Mouse (Mus musculus) limb, embryonic 10.5 days (tissue): Measurements from ENCODE around the gene Ncam1. TPM values are rescaled to one million over a fixed set of nuclear protein-coding genes. Genes with fewer than 3 reads are reported as not detected.

Source experiments
- DNase-seq: peaks from one replicate; pipeline ENCODE4 v3.0.0-alpha.2; 2017; ENCODE audit warnings: low spot score
- H3K27ac ChIP-seq: fragments of 300-500 bp; sonication (generic); 2 replicates; pipeline ENCODE4 v1.5.1; 2016; ENCODE audit warnings: mild to moderate bottlenecking
- H3K27me3 ChIP-seq: fragments of 300-500 bp; sonication (generic); 2 replicates; pipeline ENCODE4 v1.6.1; 2016; ENCODE audit warnings: low read depth, mild to moderate bottlenecking; ENCODE audit not compliant: poor library complexity, severe bottlenecking
- H3K36me3 ChIP-seq: fragments of 300-500 bp; sonication (generic); 2 replicates; pipeline ENCODE4 v1.6.1; 2016; ENCODE audit warnings: mild to moderate bottlenecking, moderate library complexity
- H3K4me1 ChIP-seq: fragments of 300-500 bp; sonication (generic); 2 replicates; pipeline ENCODE4 v1.6.1; 2016
- H3K4me3 ChIP-seq: fragments of 300-500 bp; sonication (generic); 2 replicates; pipeline ENCODE4 v1.5.1; 2016; ENCODE audit warnings: mild to moderate bottlenecking, moderate library complexity
- H3K9me3 ChIP-seq: fragments of 300-500 bp; sonication (generic); replicated peaks from 2 replicates; pipeline ENCODE4 v1.6.1; 2016; ENCODE audit warnings: mild to moderate bottlenecking
- WGBS: fragments of 180-500 bp; shearing (Covaris S2); methylation state at CpG from one replicate; pipeline ENCODE4 v1.1.7; 2016; 5-methylcytosine and 5-hydroxymethylcytosine counted together
- polyA plus RNA-seq: library from polyadenylated mRNA; unstranded; fragments of >200 nt; fragmentation: Nextera tagmentation; extraction: Ambion mirVana; gene quantifications from 2 replicates; pipeline ENCODE4 v1.2.1, GENCODE M21; 2016

The Ncam1 gene
- polyA plus RNA-seq, 1 experiment from 2014 or later, result 27.9 TPM

- Histone ChIP-seq H3K4me3 (no peak overlapping the region), H3K36me3 (no peaks in the 10 kb centered on the region), H3K4me1 (peaks cover 14% of the 10 kb centered on the region), H3K27ac (no peak overlapping the region), H3K9me3 (no peaks in the 10 kb centered on the region), H3K27me3 (peaks cover 13% of the 10 kb centered on the region)
- 79% methylated on average over 4 of the region's 4 CpGs for WGBS
- DNase-seq, result no peak
Measured at GRCm38 (mm10) chr9:49792646-49793045, 6.1 kb downstream of the Ncam1 start.

DNA sequence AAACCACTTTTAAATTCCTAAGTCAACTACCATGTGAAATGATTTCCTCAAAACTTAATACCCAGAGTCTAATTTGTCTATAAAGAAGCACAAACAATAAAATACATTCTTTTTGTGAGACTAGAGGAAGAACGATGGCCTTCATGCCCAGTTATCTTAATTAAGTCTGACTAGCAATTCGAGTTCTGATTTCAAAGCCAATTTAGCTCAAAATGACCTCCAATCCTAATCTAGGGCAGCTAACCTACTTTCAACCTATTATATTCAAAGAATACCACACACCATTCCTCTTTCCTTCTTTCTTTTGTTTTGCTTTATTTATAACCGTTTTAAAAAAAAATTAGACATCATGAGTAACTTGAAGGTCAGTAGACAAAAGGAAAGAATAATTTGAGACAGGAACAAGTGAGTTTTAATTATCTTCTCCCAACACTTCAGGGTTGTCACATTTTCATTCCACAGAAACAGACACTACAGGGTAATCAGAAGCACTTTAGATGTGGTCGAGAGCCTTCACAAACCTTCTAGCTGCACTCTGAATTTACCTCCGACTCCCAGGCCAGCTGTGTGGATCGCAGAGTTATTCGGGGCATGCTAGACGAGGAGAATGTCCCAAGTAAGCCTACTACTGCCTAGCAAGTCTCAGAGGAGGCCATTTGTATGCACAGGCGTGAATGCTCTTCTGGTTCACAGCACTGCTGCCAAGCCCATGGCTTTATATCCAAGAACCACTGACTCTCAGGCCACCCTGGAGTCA is 17.5 kb downstream of the Ncam1 start:
- Histone ChIP-seq H3K27me3 (no peaks in the 10 kb centered on the region), H3K36me3 (no peaks in the 10 kb centered on the region), H3K27ac (no peak overlapping the region), H3K4me3 (no peak overlapping the region), H3K4me1 (no peaks in the 10 kb centered on the region), H3K9me3 (no peaks in the 10 kb centered on the region)
- 83% methylated on average over 9 of the region's 9 CpGs for WGBS
- no peak for DNase-seq

- H3K9me3 ChIP-seq, result no peaks in the 10 kb centered on the region
- H3K27me3 ChIP-seq, result no peaks in the 10 kb centered on the region
- H3K36me3 ChIP-seq, result no peaks in the 10 kb centered on the region
- H3K27ac ChIP-seq, result no peak overlapping the region
- 86% methylated on average over 7 of the region's 7 CpGs for WGBS
- H3K4me3 ChIP-seq, result no peak overlapping the region
- H3K4me1 ChIP-seq, result peaks cover 3% of the 10 kb centered on the region
- no peak for DNase-seq
Measured at GRCm38 (mm10) chr9:49777015-49777637, 21.6 kb downstream of the Ncam1 start.

DNA sequence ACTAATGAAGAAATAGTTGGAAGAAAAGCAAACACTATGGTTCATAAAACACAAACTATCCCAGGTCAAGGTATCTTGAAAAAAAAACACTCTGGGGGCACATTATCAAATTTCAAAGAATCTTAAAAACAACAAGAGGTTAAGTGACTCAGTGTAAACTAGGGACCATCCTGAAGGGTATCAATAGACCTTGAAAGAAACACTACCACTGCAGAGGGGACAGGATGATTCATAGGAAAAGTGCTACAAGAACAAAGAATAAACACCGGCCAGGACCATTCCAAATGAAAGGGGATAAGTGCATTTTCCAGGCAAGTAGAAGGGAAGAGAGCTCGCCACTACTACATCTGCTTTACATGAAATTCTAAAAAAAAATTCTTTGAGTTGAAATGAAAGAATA is 32.1 kb downstream of the Ncam1 start:
- Histone ChIP-seq H3K36me3 (no peaks in the 10 kb centered on the region), H3K27ac (no peak overlapping the region), H3K27me3 (no peaks in the 10 kb centered on the region), H3K4me1 (peaks cover under 1% of the 10 kb centered on the region; the same call in 1 of the 2 replicates), H3K9me3 (no peaks in the 10 kb centered on the region), H3K4me3 (no peak overlapping the region)
- DNase-seq, result no peak
- WGBS, result 73% methylated on average over 2 of the region's 2 CpGs

DNA sequence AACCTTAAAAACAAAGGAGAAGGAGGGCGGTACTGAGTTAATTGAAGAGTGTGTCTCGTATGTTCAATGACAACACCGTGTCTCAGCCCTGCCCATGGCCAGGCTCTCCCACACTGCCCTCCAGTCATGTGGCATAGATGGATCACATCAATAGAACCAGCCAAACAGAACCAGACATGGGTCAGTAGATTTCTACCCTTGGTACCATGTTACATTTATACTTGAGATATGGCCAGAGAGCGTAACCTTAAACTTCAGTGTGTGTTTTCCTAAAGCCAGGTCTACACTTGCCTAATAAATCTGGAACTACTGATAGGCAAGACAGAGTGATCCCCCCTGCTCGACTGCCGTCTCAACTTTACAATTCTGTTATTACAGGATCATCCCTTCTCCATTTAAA is 38.2 kb downstream of the Ncam1 start:
- no peak overlapping the region for H3K4me3 ChIP-seq
- 92% methylated on average over 6 of the region's 6 CpGs for WGBS
- H3K36me3 ChIP-seq, result no peaks in the 10 kb centered on the region
- H3K27ac ChIP-seq, result no peak overlapping the region
- no peaks in the 10 kb centered on the region for H3K27me3 ChIP-seq
- no peak for DNase-seq
- H3K4me1 ChIP-seq, result 0 out of 2 replicates have a peak, but pooled peaks cover 2% of the 10 kb centered on the region
- H3K9me3 ChIP-seq, result no peaks in the 10 kb centered on the region

- H3K9me3 ChIP-seq, result no peaks in the 10 kb centered on the region
- H3K27ac ChIP-seq, result no peak overlapping the region
- 0 out of 2 replicates have a peak, but pooled peaks cover 2% of the 10 kb centered on the region for H3K4me1 ChIP-seq
- WGBS, result 76% methylated on average over 2 of the region's 2 CpGs
- no peaks in the 10 kb centered on the region for H3K27me3 ChIP-seq
- H3K4me3 ChIP-seq, result no peak overlapping the region
- no peaks in the 10 kb centered on the region for H3K36me3 ChIP-seq
- no peak for DNase-seq
Measured at GRCm38 (mm10) chr9:49758436-49758835, 40.3 kb downstream of the Ncam1 start.

- Histone ChIP-seq H3K4me1 (0 out of 2 replicates have a peak, but pooled peaks cover 2% of the 10 kb centered on the region), H3K4me3 (no peak overlapping the region), H3K27me3 (no peaks in the 10 kb centered on the region), H3K9me3 (no peaks in the 10 kb centered on the region), H3K36me3 (no peaks in the 10 kb centered on the region), H3K27ac (no peak overlapping the region)
- no peak for DNase-seq
- 86% methylated on average over 12 of the region's 12 CpGs for WGBS
Measured at GRCm38 (mm10) chr9:49757986-49758385, 40.7 kb downstream of the Ncam1 start.

GRCm38 (mm10) chr9:49757582-49757981 is 41.1 kb downstream of the Ncam1 start:
- no peak overlapping the region for H3K27ac ChIP-seq
- no peak for DNase-seq
- H3K36me3 ChIP-seq, result no peaks in the 10 kb centered on the region
- H3K9me3 ChIP-seq, result no peaks in the 10 kb centered on the region
- no peak overlapping the region for H3K4me3 ChIP-seq
- H3K4me1 ChIP-seq, result 0 out of 2 replicates have a peak, but pooled peaks cover 2% of the 10 kb centered on the region
- no peaks in the 10 kb centered on the region for H3K27me3 ChIP-seq
- WGBS, result 95% methylated on average over 4 of the region's 4 CpGs

GRCm38 (mm10) chr9:49756725-49757124 is 42.0 kb downstream of the Ncam1 start:
- no peaks in the 10 kb centered on the region for H3K27me3 ChIP-seq
- 72% methylated on average over 4 of the region's 4 CpGs for WGBS
- H3K9me3 ChIP-seq, result no peaks in the 10 kb centered on the region
- no peak overlapping the region for H3K27ac ChIP-seq
- no peaks in the 10 kb centered on the region for H3K36me3 ChIP-seq
- 0 out of 2 replicates have a peak, but pooled peaks cover 2% of the 10 kb centered on the region for H3K4me1 ChIP-seq
- DNase-seq, result no peak
- no peak overlapping the region for H3K4me3 ChIP-seq

- DNase-seq, result no peak
- H3K9me3 ChIP-seq, result no peaks in the 10 kb centered on the region
- H3K27me3 ChIP-seq, result no peaks in the 10 kb centered on the region
- no peak overlapping the region for H3K27ac ChIP-seq
- H3K36me3 ChIP-seq, result no peaks in the 10 kb centered on the region
- 83% methylated on average over 4 of the region's 4 CpGs for whole genome bisulfite sequencing
- 0 out of 2 replicates have a peak, but pooled peaks cover 2% of the 10 kb centered on the region for H3K4me1 ChIP-seq
- no peak overlapping the region for H3K4me3 ChIP-seq
Measured at GRCm38 (mm10) chr9:49755214-49755613, 43.5 kb downstream of the Ncam1 start.

- no peaks in the 10 kb centered on the region for H3K9me3 ChIP-seq
- H3K4me1 ChIP-seq, result no peaks in the 10 kb centered on the region
- WGBS, result 69% methylated on average over 6 of the region's 6 CpGs
- H3K36me3 ChIP-seq, result no peaks in the 10 kb centered on the region
- no peak overlapping the region for H3K27ac ChIP-seq
- H3K27me3 ChIP-seq, result no peaks in the 10 kb centered on the region
- no peak overlapping the region for H3K4me3 ChIP-seq
- DNase-seq, result no peak
Measured at GRCm38 (mm10) chr9:49751466-49751865, 47.3 kb downstream of the Ncam1 start.

DNA sequence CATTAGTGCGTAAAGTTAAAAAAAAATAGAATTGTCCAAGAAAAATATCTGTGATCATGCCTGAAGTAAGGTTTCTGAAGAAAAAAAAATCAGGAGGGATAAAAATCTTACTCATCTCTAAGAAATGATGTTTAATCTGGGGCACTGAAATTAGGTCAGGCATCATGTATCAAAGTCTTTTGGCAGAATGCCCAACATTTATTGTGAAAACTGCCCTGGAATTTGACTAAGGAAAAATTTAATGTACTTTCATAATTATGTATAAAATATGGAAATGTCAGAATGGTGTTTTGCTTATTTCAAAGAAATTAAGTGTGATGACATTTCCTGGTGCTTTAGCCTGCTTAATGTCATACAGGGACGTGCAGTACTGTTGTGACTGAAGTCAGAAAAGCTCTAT is 52.5 kb downstream of the Ncam1 start:
- WGBS, result 96% methylated on average over 2 of the region's 2 CpGs
- no peaks in the 10 kb centered on the region for H3K9me3 ChIP-seq
- no peaks in the 10 kb centered on the region for H3K36me3 ChIP-seq
- H3K27ac ChIP-seq, result no peak overlapping the region
- H3K4me1 ChIP-seq, result peaks cover 5% of the 10 kb centered on the region; the same call in 1 of the 2 replicates
- no peaks in the 10 kb centered on the region for H3K27me3 ChIP-seq
- H3K4me3 ChIP-seq, result no peak overlapping the region
- no peak for DNase-seq

DNA sequence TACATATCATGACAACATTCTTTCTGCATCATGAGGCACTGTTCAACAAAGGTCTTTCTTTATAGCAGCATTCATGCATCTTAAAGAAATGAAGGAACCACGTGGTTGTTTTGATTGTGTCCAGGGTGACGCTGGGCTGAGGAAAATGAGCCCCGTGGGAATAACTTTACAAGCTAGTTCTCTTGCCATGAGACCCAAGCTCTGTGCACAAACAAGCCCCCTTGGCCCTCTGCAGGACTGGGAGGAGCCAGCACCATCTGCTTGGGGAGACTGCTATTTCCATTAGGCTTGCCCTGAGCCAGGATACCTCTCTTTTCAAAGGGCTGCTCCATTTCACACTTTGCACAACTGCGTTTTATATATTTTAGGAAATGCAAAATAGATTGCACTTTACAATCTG is 53.0 kb downstream of the Ncam1 start:
- Histone ChIP-seq H3K36me3 (no peaks in the 10 kb centered on the region), H3K27ac (no peak overlapping the region), H3K9me3 (no peaks in the 10 kb centered on the region), H3K4me3 (no peak overlapping the region), H3K4me1 (peaks cover 5% of the 10 kb centered on the region; the same call in 1 of the 2 replicates), H3K27me3 (no peaks in the 10 kb centered on the region)
- DNase-seq, result no peak
- WGBS, result 60% methylated on average over 4 of the region's 4 CpGs
